Mouse (Mus musculus) midbrain, embryonic 13.5 days (tissue): ENCODE measurements around the gene Ccdc187. TPM values are rescaled to one million over a fixed set of nuclear protein-coding genes. Genes with fewer than 3 reads are reported as not detected.

Experiments
- ATAC-seq: fragments of 200-750 bp; cut with Nextera tagmentation; 2 replicates; pipeline ENCODE4 v1.8.0; 2017; ENCODE audit warnings: mild to moderate bottlenecking, moderate TSS enrichment, moderate library complexity
- H3K27ac ChIP-seq: fragments of 300-500 bp; sonication (generic); 2 replicates; pipeline ENCODE4 v1.5.1; 2015; ENCODE audit warnings: inconsistent platforms, mild to moderate bottlenecking, moderate library complexity
- H3K27me3 ChIP-seq: fragments of 300-500 bp; sonication (generic); 2 replicates; pipeline ENCODE4 v1.6.1; 2015; ENCODE audit warnings: mild to moderate bottlenecking, inconsistent platforms
- H3K36me3 ChIP-seq: fragments of 300-500 bp; sonication (generic); 2 replicates; pipeline ENCODE4 v1.6.1; 2015; ENCODE audit warnings: mild to moderate bottlenecking, inconsistent platforms
- H3K4me1 ChIP-seq: fragments of 300-500 bp; sonication (generic); replicated peaks from 2 replicates; pipeline ENCODE4 v1.6.1; 2015; ENCODE audit warnings: inconsistent platforms
- H3K4me2 ChIP-seq: fragments of 300-500 bp; sonication (generic); replicated peaks from 2 replicates; pipeline ENCODE4 v1.6.1; 2015; ENCODE audit warnings: moderate library complexity, mild to moderate bottlenecking, inconsistent platforms
- H3K4me3 ChIP-seq: fragments of 300-500 bp; sonication (generic); replicated peaks from 2 replicates; pipeline ENCODE4 v1.5.1; 2015; ENCODE audit warnings: mild to moderate bottlenecking, inconsistent platforms
- H3K9ac ChIP-seq: fragments of 300-500 bp; sonication (generic); replicated peaks from 2 replicates; pipeline ENCODE4 v1.6.1; 2015; ENCODE audit warnings: mild to moderate bottlenecking, inconsistent platforms
- H3K9me3 ChIP-seq: fragments of 300-500 bp; sonication (generic); 2 replicates; pipeline ENCODE4 v1.6.1; 2016; ENCODE audit warnings: mild to moderate bottlenecking, inconsistent platforms
- WGBS: fragments of 180-500 bp; shearing (Covaris S2); methylation state at CpG from one replicate; pipeline ENCODE4 v1.1.7; 2015; 5-methylcytosine and 5-hydroxymethylcytosine counted together
- polyA plus RNA-seq: library from polyadenylated mRNA; unstranded; fragments of >200 nt; fragmentation: Nextera tagmentation; extraction: Ambion mirVana; gene quantifications from 2 replicates; pipeline ENCODE4 v1.2.1, GENCODE M21; 2015

Ccdc187 gene
- polyA plus RNA-seq, 1 experiment from 2014 or later = 0.17 TPM

- no peak overlapping the region for H3K4me3 ChIP-seq
- H3K27me3 ChIP-seq = no peaks in the 10 kb centered on the region
- no peak overlapping the region for H3K9ac ChIP-seq
- no peak for ATAC-seq
- peaks cover 17% of the 10 kb centered on the region; the same call in 1 of the 2 replicates for H3K36me3 ChIP-seq
- H3K27ac ChIP-seq = no peak overlapping the region
- 59% methylated on average over 4 of the region's 4 CpGs for WGBS
- peaks cover 7% of the 10 kb centered on the region; the same call in 1 of the 2 replicates for H3K4me1 ChIP-seq
- H3K4me2 ChIP-seq = no peak overlapping the region
- H3K9me3 ChIP-seq = no peaks in the 10 kb centered on the region
Observed at GRCm38 (mm10) chr2:26230253-26230652, 64.1 kb downstream of the Ccdc187 start.

- 54% methylated on average over 1 of the region's 1 CpGs for WGBS
- Histone ChIP-seq H3K27ac (no peak overlapping the region), H3K4me2 (no peak overlapping the region), H3K4me1 (no peaks in the 10 kb centered on the region), H3K4me3 (no peak overlapping the region), H3K9me3 (no peaks in the 10 kb centered on the region), H3K9ac (no peak overlapping the region), H3K27me3 (no peaks in the 10 kb centered on the region), H3K36me3 (peaks cover 40% of the 10 kb centered on the region)
- ATAC-seq = peak; percentile 83
Observed at GRCm38 (mm10) chr2:26227788-26228187, 66.6 kb downstream of the Ccdc187 start.

GRCm38 (mm10) chr2:26225242-26225641 is 69.1 kb downstream of the Ccdc187 start:
- no peak overlapping the region for H3K4me3 ChIP-seq
- no peak overlapping the region for H3K27ac ChIP-seq
- H3K27me3 ChIP-seq = no peaks in the 10 kb centered on the region
- no peak overlapping the region for H3K4me2 ChIP-seq
- H3K4me1 ChIP-seq = no peaks in the 10 kb centered on the region
- H3K9me3 ChIP-seq = no peaks in the 10 kb centered on the region
- H3K9ac ChIP-seq = no peak overlapping the region
- H3K36me3 ChIP-seq = peaks cover 63% of the 10 kb centered on the region
- no peak for ATAC-seq
- 93% methylated on average over 4 of the region's 4 CpGs for WGBS

DNA sequence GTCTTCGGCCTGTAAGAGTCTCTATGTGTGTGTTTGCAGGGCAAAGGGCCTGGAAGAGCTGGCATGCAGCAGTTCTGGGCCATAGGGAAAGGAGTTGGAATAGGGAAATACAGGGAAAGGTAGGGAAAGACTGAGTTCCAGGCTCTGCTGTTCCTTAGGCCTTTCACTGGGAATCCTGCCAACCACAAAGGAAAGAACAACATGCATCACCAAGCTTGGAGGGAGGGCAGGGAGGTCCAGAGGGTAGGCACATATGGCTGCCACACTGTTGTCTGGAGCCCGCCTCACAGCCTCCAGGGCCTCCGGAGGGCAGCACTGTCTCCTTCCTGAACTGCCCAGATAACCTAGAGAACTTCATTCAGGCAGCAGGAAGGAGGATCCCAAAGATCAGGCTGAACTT is 70.4 kb downstream of the Ccdc187 start:
- Histone ChIP-seq H3K4me2 (no peak overlapping the region), H3K4me1 (no peaks in the 10 kb centered on the region), H3K36me3 (peaks cover 76% of the 10 kb centered on the region), H3K27me3 (no peaks in the 10 kb centered on the region), H3K9me3 (no peaks in the 10 kb centered on the region), H3K4me3 (no peak overlapping the region), H3K9ac (no peak overlapping the region), H3K27ac (no peak overlapping the region)
- 97% methylated on average over 3 of the region's 3 CpGs for WGBS
- no peak for ATAC-seq

DNA sequence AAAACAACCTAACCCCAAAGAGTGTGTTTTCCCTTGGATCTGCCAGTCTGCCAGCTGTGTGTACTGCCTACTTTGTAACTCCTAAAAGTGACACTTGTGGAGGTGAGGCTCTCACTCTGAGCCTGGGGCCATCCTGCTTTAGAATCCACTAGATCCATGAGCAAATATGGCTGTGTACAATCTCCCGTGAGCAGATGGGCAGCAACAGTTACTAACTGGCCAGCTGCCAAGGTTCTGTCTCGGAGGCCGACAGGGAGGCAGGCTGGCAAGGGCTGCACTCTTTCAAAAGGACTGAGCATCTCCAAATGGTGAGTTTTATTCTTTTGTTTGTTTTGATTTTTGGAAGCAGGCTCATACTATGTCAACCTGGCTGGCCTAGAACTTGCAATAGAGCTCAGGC is 79.8 kb downstream of the Ccdc187 start:
- 0 out of 2 replicates have a peak, but pooled peaks cover 1% of the 10 kb centered on the region for H3K27me3 ChIP-seq
- ATAC-seq = no peak
- no peaks in the 10 kb centered on the region; the same call in 1 of the 2 replicates for H3K4me1 ChIP-seq
- H3K36me3 ChIP-seq = peaks cover 84% of the 10 kb centered on the region
- no peak overlapping the region for H3K4me3 ChIP-seq
- no peak overlapping the region for H3K27ac ChIP-seq
- no peak overlapping the region for H3K9ac ChIP-seq
- no peaks in the 10 kb centered on the region; the same call in 1 of the 2 replicates for H3K9me3 ChIP-seq
- H3K4me2 ChIP-seq = no peak overlapping the region
- WGBS = 26% methylated on average over 3 of the region's 3 CpGs

DNA sequence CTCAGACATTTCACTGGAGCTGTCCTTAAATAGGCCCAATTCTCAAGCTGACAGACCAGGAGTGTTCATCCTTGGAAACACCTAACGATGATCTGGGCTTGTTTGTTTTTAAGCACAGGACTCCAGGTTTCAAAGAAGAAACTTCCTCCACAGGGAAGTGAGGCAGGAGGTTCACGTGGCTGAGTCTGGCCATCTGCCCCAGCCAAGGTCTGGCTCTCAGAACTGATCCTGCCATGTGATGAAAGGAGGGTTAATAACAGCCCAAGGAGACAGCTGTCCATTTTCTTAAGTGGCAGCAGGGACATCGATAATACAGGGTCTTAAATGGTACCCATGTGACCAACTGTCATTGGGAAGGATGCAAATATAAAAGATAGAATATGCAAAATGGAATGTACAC is 84.8 kb downstream of the Ccdc187 start:
- H3K9ac ChIP-seq = no peak overlapping the region
- peaks cover 46% of the 10 kb centered on the region for H3K36me3 ChIP-seq
- 74% methylated on average over 3 of the region's 3 CpGs for WGBS
- no peak for ATAC-seq
- no peak overlapping the region for H3K27ac ChIP-seq
- H3K4me1 ChIP-seq = peaks cover 26% of the 10 kb centered on the region
- H3K4me2 ChIP-seq = no peak overlapping the region
- no peaks in the 10 kb centered on the region; the same call in 1 of the 2 replicates for H3K9me3 ChIP-seq
- peaks cover 47% of the 10 kb centered on the region for H3K27me3 ChIP-seq
- no peak overlapping the region for H3K4me3 ChIP-seq

DNA sequence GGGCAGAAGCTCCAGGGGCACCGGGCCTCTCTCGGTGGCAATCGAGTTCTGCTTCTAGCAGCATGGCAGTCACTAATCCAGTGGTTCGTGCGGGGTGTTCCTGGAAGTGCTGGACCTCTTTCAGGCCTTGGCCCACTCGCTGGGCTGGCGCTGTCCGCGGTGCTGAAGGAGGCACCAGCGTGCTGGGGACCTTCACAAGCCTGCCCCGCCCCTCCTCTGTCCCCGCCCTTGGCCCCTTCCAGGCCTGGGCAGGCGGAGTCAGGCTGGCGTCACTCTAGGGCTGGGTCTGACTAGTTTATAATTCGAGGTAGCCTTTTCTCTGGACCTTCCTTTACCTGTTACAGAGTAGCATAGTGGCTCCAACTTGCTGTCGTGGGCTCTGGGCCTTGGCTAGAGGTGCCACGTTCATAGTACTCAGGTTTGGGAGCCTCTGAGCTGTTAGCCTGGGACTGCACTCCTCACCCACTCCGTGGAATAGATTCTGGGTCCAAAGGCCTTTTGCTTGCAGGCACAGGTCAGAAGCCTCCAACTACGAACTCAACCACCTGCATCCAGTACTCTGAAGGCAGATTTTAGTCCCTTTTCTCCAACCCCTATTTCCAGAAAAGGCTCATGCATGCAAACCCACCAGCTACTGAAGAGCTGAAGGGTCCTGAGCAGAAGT is 86.1 kb downstream of the Ccdc187 start, which contains the start of gene Lhx3:
TSS of gene Lhx3 (minus strand) at position 164 of the 664 bp plus-strand sequence.
- 4% methylated on average over 19 of the region's 19 CpGs for WGBS
- ATAC-seq = peak; percentile 57; the same call in 1 of the 2 replicates
- peaks cover 38% of the 10 kb centered on the region for H3K36me3 ChIP-seq
- H3K9ac ChIP-seq = no peak within 1 kb of the TSS
- peaks cover 60% of the 10 kb centered on the region for H3K27me3 ChIP-seq
- H3K9me3 ChIP-seq = no peaks in the 10 kb centered on the region; the same call in 1 of the 2 replicates
- H3K4me1 ChIP-seq = peaks cover 26% of the 10 kb centered on the region
- H3K4me3 ChIP-seq = no peak within 1 kb of the TSS
- H3K27ac ChIP-seq = no peak within 1 kb of the TSS
- no peak within 1 kb of the TSS for H3K4me2 ChIP-seq

DNA sequence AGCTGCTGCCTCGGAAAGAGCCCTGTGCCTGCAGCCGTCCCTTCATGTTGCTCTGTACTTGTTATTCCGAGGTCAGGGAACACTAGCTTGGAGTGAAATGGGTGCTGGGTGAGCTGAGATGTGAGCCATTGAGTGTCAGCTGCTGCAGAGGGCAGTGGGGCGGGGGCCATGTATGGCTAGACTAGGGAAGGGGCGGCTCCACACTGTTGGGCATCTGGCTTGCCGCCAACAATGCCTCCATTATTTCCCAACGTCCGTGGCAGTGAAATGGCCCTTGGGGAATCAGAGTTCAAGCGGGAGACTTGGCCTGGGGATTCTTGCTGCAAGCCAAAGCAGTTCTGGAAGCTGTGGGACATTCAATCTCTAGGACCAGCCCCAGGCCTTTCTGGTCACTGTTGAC is 86.8 kb downstream of the Ccdc187 start:
- WGBS = under 1% methylated on average over 9 of the region's 9 CpGs
- no peak overlapping the region for H3K9ac ChIP-seq
- ATAC-seq = peak; percentile 43

GRCm38 (mm10) chr2:26205761-26206160 is 88.6 kb downstream of the Ccdc187 start:
- Histone ChIP-seq H3K27me3 (peaks cover 85% of the 10 kb centered on the region), H3K9me3 (no peaks in the 10 kb centered on the region; the same call in 1 of the 2 replicates), H3K36me3 (peaks cover 15% of the 10 kb centered on the region), H3K27ac (no peak overlapping the region), H3K9ac (no peak overlapping the region), H3K4me1 (peaks cover 41% of the 10 kb centered on the region), H3K4me3 (no peak overlapping the region), H3K4me2 (no peak overlapping the region)
- WGBS = 9% methylated on average over 10 of the region's 10 CpGs
- no peak for ATAC-seq

More for the DNA sequence above, 86.8 kb downstream of the Ccdc187 start:
- no peak overlapping the region for H3K27ac ChIP-seq
- H3K4me1 ChIP-seq = peaks cover 32% of the 10 kb centered on the region
- H3K4me2 ChIP-seq = no peak overlapping the region
- H3K36me3 ChIP-seq = peaks cover 33% of the 10 kb centered on the region
- no peak overlapping the region for H3K4me3 ChIP-seq
- H3K9me3 ChIP-seq = no peaks in the 10 kb centered on the region; the same call in 1 of the 2 replicates
- peaks cover 67% of the 10 kb centered on the region for H3K27me3 ChIP-seq

DNA sequence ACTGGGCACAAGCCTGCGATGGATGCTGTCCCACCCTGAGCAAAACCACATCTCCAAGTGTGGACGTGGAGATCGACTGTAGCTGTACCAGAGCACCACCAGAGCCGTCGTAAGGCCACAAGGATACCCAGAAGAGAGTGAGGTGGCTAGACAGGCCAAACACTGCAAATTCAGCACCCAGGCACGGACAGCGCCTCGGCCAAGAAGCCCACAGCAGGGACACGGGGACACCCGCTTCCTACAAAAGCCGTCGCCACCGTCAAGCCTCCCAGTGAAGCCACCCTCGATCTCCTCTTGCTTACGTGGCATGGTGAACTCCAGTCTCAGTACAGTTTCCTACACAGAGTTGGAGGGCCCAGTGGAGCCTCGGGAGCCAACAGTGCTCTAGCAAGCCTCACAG is 89.2 kb downstream of the Ccdc187 start:
- WGBS = 3% methylated on average over 16 of the region's 16 CpGs
- ATAC-seq = no peak
- peaks cover 9% of the 10 kb centered on the region for H3K36me3 ChIP-seq

GRCm38 (mm10) chr2:26202849-26203475 is 91.4 kb downstream of the Ccdc187 start:
- Histone ChIP-seq H3K4me3 (peak overlapping the region; percentile 20; the same call in 1 of the 2 replicates), H3K27me3 (peaks cover 100% of the 10 kb centered on the region), H3K4me1 (peaks cover 46% of the 10 kb centered on the region), H3K27ac (no peak overlapping the region), H3K4me2 (peak overlapping the region; percentile 45; the same call in 1 of the 2 replicates), H3K36me3 (no peaks in the 10 kb centered on the region), H3K9ac (no peak overlapping the region), H3K9me3 (no peaks in the 10 kb centered on the region)
- ATAC-seq = no peak
- under 1% methylated on average over 36 of the region's 36 CpGs for WGBS

More for the DNA sequence above, 89.2 kb downstream of the Ccdc187 start:
- Histone ChIP-seq H3K4me3 (no peak overlapping the region), H3K4me2 (no peak overlapping the region), H3K4me1 (peaks cover 41% of the 10 kb centered on the region), H3K27me3 (peaks cover 91% of the 10 kb centered on the region), H3K9me3 (no peaks in the 10 kb centered on the region), H3K9ac (no peak overlapping the region), H3K27ac (no peak overlapping the region)
